Mouse (Mus musculus) gastrocnemius, adult 8-10 months (tissue): Measurements from ENCODE around the gene Syt3. TPM values are rescaled to one million over a fixed set of nuclear protein-coding genes. Genes with fewer than 3 reads are reported as not detected.

Experiments used
- DNase-seq, 2 experiments: peaks; one replicate each; pipeline ENCODE4 v3.0.0; 2022; ENCODE audit warnings: low spot score in 2 of 2
- total RNA-seq, 4 experiments: library from RNA; stranded (reverse); gene quantifications; 2 replicates each; pipeline ENCODE4 v1.2.4; 2022

Syt3 gene
- total RNA-seq, 4 experiments from 2014 or later, result 3.2 to 7.0 (median 5.2) TPM

DNA sequence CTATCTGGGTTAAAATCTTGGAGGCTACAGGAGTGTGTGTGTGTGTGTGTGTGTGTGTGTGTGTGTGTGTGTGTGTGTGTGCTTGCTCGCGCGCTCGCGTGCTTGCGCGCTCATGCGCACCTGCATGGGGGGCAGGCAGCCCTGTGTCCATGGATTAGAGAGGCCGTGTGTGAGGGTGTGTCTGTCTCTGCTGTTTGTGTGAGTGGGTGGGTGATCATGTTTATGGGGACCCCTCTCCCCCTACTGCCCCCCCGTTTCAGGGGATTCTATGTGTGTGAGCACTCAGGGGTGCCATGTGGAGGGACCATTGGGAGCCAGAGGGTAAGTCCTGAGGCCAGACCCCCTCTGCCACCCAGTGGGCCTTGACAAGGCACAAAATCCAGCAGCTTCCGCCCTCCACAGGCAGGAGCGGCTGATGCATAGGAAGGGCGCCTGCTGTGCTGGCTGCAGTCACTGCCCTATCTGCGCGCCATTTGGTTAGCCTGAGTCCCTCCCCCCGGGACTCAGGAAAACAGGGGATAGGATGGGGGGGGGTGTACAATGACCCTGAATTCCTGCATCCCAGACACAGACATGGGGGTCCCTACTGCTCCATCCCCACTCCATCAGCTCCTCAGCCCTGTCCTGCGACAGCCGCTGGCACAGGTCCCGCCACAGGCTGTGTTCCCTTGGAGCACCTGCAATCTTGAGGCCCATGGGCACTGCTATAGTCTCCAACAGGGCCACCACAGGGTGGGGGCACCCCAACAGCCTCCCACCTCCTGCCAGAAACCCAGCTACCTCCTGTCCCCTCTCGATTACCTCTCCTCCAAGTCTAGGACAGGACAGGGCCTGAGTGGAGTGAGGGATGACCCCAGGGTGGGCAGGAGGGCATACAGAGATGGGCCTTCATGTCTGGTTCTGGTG, 59.6 kb downstream of the Syt3 start:
- no peak for DNase-seq

DNA sequence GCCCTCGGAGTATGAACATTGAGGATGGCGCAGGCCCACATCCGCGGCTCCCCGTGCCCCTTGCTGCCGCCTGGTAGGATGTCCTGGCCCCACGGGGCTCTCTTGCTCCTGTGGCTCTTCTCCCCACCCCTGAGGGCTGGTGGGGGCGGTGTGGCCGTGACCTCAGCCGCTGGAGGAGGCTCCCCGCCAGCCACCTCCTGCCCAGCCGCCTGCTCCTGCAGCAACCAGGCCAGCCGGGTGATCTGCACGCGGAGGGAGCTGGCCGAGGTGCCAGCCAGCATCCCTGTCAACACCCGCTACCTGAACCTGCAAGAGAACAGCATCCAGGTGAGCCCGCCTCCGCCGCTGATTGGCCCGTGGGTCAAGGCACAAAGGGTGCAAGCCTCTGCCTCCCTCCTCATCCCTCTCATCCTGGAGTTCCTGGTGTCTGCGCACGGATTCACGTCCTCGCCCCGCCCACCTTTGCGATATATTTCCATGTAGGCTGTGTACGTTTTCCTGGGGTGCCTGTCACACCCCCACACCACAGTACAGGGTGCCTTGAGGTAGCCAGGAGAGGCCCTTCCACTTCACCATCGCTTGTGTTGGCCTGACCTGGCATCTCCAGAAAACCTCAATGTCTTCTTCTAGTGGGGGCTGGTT, 61.1 kb downstream of the Syt3 start:
- DNase-seq, result no peak

DNA sequence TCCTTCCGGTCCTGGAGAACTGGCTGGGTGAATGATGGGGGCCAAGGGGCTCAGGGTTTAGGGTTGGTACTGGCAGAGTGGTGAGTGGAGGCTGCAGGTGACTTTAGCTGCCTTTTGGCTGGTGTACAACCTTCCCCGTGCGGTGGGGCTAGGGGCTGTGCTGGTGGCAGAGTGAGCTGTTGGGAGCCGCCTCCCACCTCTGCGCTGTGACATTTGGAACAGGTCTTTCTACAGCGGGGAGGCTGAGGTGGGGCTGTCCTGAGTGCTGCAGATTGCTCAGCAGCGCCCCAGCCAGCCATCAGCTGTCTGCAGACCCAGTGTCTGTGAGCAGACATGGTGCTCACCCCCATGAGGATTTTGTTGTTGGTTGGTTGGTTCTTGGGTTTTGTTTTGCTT, 61.6 kb downstream of the Syt3 start:
- no peak for DNase-seq

DNA sequence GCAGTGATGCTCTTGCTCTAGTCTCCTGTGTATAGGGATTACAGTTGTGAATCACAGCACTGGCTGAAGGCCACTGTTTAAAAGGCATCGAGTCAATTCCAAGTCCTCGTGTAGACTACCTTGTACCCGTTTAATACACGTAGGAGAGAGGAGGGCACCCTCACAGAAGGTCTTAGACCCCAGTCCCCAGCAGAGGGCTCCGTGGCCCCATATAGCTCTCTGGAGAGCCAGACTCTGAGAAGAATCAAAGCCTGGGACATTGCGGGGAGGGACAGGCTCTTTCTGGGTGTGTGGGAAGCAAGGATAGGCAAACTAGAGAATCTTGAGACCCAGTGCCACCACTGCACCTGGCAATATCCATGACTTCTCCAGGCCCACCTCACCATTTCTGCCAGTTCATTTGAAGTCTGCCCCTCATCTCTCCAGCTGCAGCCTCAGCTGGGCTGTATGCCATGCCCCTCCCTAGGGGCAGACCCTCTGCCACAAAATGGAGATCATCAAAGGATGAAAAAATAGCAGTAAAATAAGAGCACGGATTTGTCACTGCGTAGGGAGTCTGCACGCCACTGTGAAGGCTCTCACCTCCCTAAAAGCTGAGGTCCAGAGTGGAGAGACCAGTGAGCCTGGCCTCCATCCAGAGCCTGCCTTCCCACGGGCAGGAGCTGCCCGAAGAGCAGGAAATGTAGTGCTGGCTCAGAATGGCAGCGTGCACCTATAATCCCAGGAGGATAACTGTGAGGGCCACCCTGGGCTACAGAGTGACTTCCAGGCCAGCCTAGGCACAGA, 62.4 kb downstream of the Syt3 start:
- no peak for DNase-seq

Other genes starting within 250 kb of the Syt3 start
- gene Klk1b16, start 247.3 kb upstream of the Syt3 start, total RNA-seq, result not detected
- not detected for gene Klk1b24, start 195.9 kb upstream of the Syt3 start, total RNA-seq
- gene Klk1b3, start 185.9 kb upstream of the Syt3 start, total RNA-seq, result not detected
- not detected for gene Klk1b4, start 176.7 kb upstream of the Syt3 start, total RNA-seq
- gene Klk1b5, start 168.2 kb upstream of the Syt3 start, total RNA-seq, result not detected
- under 1 TPM in 2 of 4 experiments, not detected in 2; 0.31 to 0.72 TPM for gene Klk1, start 158.7 kb upstream of the Syt3 start, total RNA-seq
- not detected for gene Gm36864, start 147.9 kb upstream of the Syt3 start, total RNA-seq
- gene 1700028J19Rik, start 137.4 kb upstream of the Syt3 start, total RNA-seq, result not detected
- gene 2410002F23Rik, start 137.4 kb upstream of the Syt3 start, total RNA-seq, result 1 to 10 TPM; 5.1 to 9.2 (median 6.6) TPM
- gene Acp4, start 126.7 kb upstream of the Syt3 start, total RNA-seq, result not detected
- not detected for gene Gm15517, start 122.7 kb upstream of the Syt3 start, total RNA-seq
- gene Clec11a, start 77.2 kb upstream of the Syt3 start, total RNA-seq, result 1 to 10 TPM in 2 of 4 experiments, under 1 TPM in 2; 0.53 to 1.3 (median 0.99) TPM
- under 1 TPM; 0.17 to 0.43 (median 0.34) TPM for gene Shank1, start 73.8 kb upstream of the Syt3 start, total RNA-seq
- not detected for gene 1700008O03Rik, start 1.7 kb downstream of the Syt3 start, total RNA-seq
- gene Lrrc4b, start 44.9 kb downstream of the Syt3 start, total RNA-seq, result under 1 TPM; 0.10 to 0.27 (median 0.11) TPM
- gene Aspdh, start 81.3 kb downstream of the Syt3 start, total RNA-seq, result under 1 TPM in 1 of 4 experiments, not detected in 3; 0.29 TPM
- gene Josd2, start 83.9 kb downstream of the Syt3 start, total RNA-seq, result 10 to 100 TPM; 48.9 to 66.1 (median 56.3) TPM
- 10 to 100 TPM; 48.6 to 53.7 (median 51.8) TPM for gene Emc10, start 112.4 kb downstream of the Syt3 start, total RNA-seq
- gene Fam71e1, start 112.5 kb downstream of the Syt3 start, total RNA-seq, result 1 to 10 TPM; 3.4 to 5.4 (median 4.4) TPM
- gene Mybpc2, start 140.6 kb downstream of the Syt3 start, total RNA-seq, result 1,000 to 10,000 TPM; 5,017 to 5,674 (median 5,484) TPM
- gene Spib, start 148.0 kb downstream of the Syt3 start, total RNA-seq, result not detected
- 1 to 10 TPM; 4.6 to 5.9 (median 5.4) TPM for gene Pold1, start 164.7 kb downstream of the Syt3 start, total RNA-seq
- 10 to 100 TPM; 38.0 to 45.8 (median 40.1) TPM for gene Nr1h2, start 169.8 kb downstream of the Syt3 start, total RNA-seq
- under 1 TPM in 3 of 4 experiments, not detected in 1; 0.22 to 0.46 (median 0.40) TPM for gene Napsa, start 188.3 kb downstream of the Syt3 start, total RNA-seq
- gene Kcnc3, start 206.6 kb downstream of the Syt3 start, total RNA-seq, result 1 to 10 TPM; 3.6 to 5.1 (median 4.5) TPM